ENCODE assay signal across 8 mouse cellular contexts in genomic region chr11:89544856-89545817, GRCm38 (mm10).
DNase-seq lines count a peak whose midpoint lies in the region; ATAC-seq lines count a peak whose summit lies in the region.
"Had no signal": no experiment of that assay in that cellular context is flagged by ENCODE, and none has a peak within 500 bp of the region (broad histone marks: within the 10 kb centered on the region; RNA-seq: fewer than 3 reads in every experiment).

No protein-coding gene starts in this region.

- DNase-seq in left cerebral cortex, postnatal 4 days: peak; percentile 6
- no peak for DNase-seq in left cerebral cortex, adult 18-20 months (ENCODE audit: low spot score in 2 of 2)
- peak; percentile 48 for DNase-seq in neural tube, embryonic 10.5 days (ENCODE audit: extremely low spot score, low spot score)
- DNase-seq in T-cell, adult 2 months (ENCODE audit: low spot score): no peak
- DNase-seq in urinary bladder, adult 18-20 months (ENCODE audit: low spot score in 2 of 2): no peak
- DNase-seq: liver, embryonic 13.5 days had no signal

- H3K4me2 ChIP-seq in embryonic facial prominence, embryonic 15.5 days (replicated peaks): peak overlapping the region; percentile 48
- H3K4me2 ChIP-seq in hindbrain, embryonic 15.5 days: peak overlapping the region; percentile 44
- H3K4me2 ChIP-seq: liver, embryonic 13.5 days had no signal

- 0 out of 2 replicates have a peak overlapping the region, but pooled peaks have one; percentile 48 for H3K27ac ChIP-seq in embryonic facial prominence, embryonic 15.5 days (replicated peaks)
- H3K27ac ChIP-seq in hindbrain, embryonic 15.5 days (replicated peaks): no peak overlapping the region
- H3K27ac ChIP-seq: liver, embryonic 13.5 days had no signal

- 3% methylated on average over 29 of the region's 29 CpGs for WGBS in embryonic facial prominence, embryonic 15.5 days
- 3% methylated on average over 29 of the region's 29 CpGs for WGBS in hindbrain, embryonic 15.5 days

- H3K27me3 ChIP-seq in embryonic facial prominence, embryonic 15.5 days: no peaks in the 10 kb centered on the region
- H3K27me3 ChIP-seq in hindbrain, embryonic 15.5 days: no peaks in the 10 kb centered on the region

- H3K9me3 ChIP-seq in embryonic facial prominence, embryonic 15.5 days (replicated peaks): no peaks in the 10 kb centered on the region
- H3K9me3 ChIP-seq in hindbrain, embryonic 15.5 days: no peaks in the 10 kb centered on the region; the same call in 1 of the 2 replicates
- H3K9me3 ChIP-seq: liver, embryonic 13.5 days had no signal

- H3K36me3 ChIP-seq in embryonic facial prominence, embryonic 15.5 days: no peaks in the 10 kb centered on the region
- no peaks in the 10 kb centered on the region for H3K36me3 ChIP-seq in hindbrain, embryonic 15.5 days
- H3K36me3 ChIP-seq: liver, embryonic 13.5 days had no signal

- intact Hi-C loops in left cerebral cortex, postnatal 4 days (cut with DNase I): no loop called here

- peak overlapping the region; percentile 16 for H3K4me3 ChIP-seq in embryonic facial prominence, embryonic 15.5 days (replicated peaks)
- peak overlapping the region; percentile 6; the same call in 1 of the 2 replicates for H3K4me3 ChIP-seq in hindbrain, embryonic 15.5 days
- H3K4me3 ChIP-seq: liver, embryonic 13.5 days had no signal

- no peak overlapping the region for H3K9ac ChIP-seq in embryonic facial prominence, embryonic 15.5 days
- no peak overlapping the region for H3K9ac ChIP-seq in hindbrain, embryonic 15.5 days
- H3K9ac ChIP-seq: liver, embryonic 13.5 days had no signal

- peaks cover 11% of the 10 kb centered on the region for H3K4me1 ChIP-seq in embryonic facial prominence, embryonic 15.5 days
- peaks cover 12% of the 10 kb centered on the region for H3K4me1 ChIP-seq in hindbrain, embryonic 15.5 days (replicated peaks)
- H3K4me1 ChIP-seq: liver, embryonic 13.5 days had no signal

- ATAC-seq in embryonic facial prominence, embryonic 15.5 days (ENCODE audit: insufficient number of reproducible peaks, low FRiP score, low TSS enrichment, low read depth): no peak
- ATAC-seq in hindbrain, embryonic 15.5 days (ENCODE audit: low FRiP score, low read depth): no peak

Comparison
In these comparisons a context has a peak if more than half of its experiments do, and no peak if none do; other contexts are left out.
1. DNase-seq: peak in left cerebral cortex, postnatal 4 days (single experiment) and neural tube, embryonic 10.5 days (single experiment); none in left cerebral cortex, adult 18-20 months (0 of 2), T-cell, adult 2 months (single experiment) and urinary bladder, adult 18-20 months (0 of 2).